14 mouse cellular contexts compared by ENCODE assay signal in genomic region chr5:131788008-131788407, GRCm38 (mm10).
DNase-seq lines count a peak whose midpoint lies in the region; ATAC-seq and TF ChIP-seq lines count a peak whose summit lies in the region.
"Had no signal": no experiment of that assay in that cellular context is flagged by ENCODE, and none has a peak within 500 bp of the region (broad histone marks: within the 10 kb centered on the region; RNA-seq: fewer than 3 reads in every experiment).

No protein-coding gene starts in this region.

- no peak overlapping the region for H3K4me2 ChIP-seq in heart, embryonic 12.5 days
- no peak overlapping the region for H3K4me2 ChIP-seq in lung, embryonic 14.5 days
- H3K4me2 ChIP-seq in embryonic facial prominence, embryonic 15.5 days (replicated peaks) = no peak overlapping the region
- H3K4me2 ChIP-seq: liver, embryonic 12.5 days had no signal

- TF ChIP-seq POLR2A in brain, embryonic 14.5 days (IDR thresholded peaks at IDR 0.05; ENCODE audit: borderline replicate concordance, extremely low read depth, insufficient read depth, insufficient read length, poor library complexity, severe bottlenecking) = no peak

- H3K27ac ChIP-seq in heart, embryonic 12.5 days (ENCODE audit: poor library complexity, severe bottlenecking) = no peak overlapping the region
- H3K27ac ChIP-seq in lung, embryonic 14.5 days (ENCODE audit: low read depth) = no peak overlapping the region
- peak overlapping the region; percentile 44 for H3K27ac ChIP-seq in embryonic facial prominence, embryonic 15.5 days (replicated peaks)
- H3K27ac ChIP-seq: liver, embryonic 12.5 days had no signal

- peak; percentile 91 for DNase-seq in heart, adult 11 months
- peak; percentile 53 for DNase-seq in lung, embryonic 14.5 days
- no peak for DNase-seq in lung, postnatal 25 days (ENCODE audit: low spot score)
- peak; percentile 83 for DNase-seq in brain, embryonic 14.5 days (ENCODE audit: low read depth)
- no peak for DNase-seq in embryo, embryonic 10 days (ENCODE audit: low spot score)
- DNase-seq: gastrocnemius, postnatal 10 days; kidney, adult 2 months had no signal

- no peaks in the 10 kb centered on the region for H3K27me3 ChIP-seq in heart, embryonic 12.5 days (replicated peaks)
- no peaks in the 10 kb centered on the region for H3K27me3 ChIP-seq in lung, embryonic 14.5 days (ENCODE audit: insufficient read depth, low read length)
- no peaks in the 10 kb centered on the region for H3K27me3 ChIP-seq in embryonic facial prominence, embryonic 15.5 days
- H3K27me3 ChIP-seq: liver, embryonic 12.5 days had no signal

- H3K4me1 ChIP-seq in heart, embryonic 12.5 days (replicated peaks) = peaks cover 4% of the 10 kb centered on the region
- H3K4me1 ChIP-seq in lung, embryonic 14.5 days (ENCODE audit: insufficient read depth) = 0 out of 2 replicates have a peak, but pooled peaks cover 5% of the 10 kb centered on the region
- peaks cover 11% of the 10 kb centered on the region for H3K4me1 ChIP-seq in embryonic facial prominence, embryonic 15.5 days
- H3K4me1 ChIP-seq: liver, embryonic 12.5 days had no signal

- H3K36me3 ChIP-seq in heart, embryonic 12.5 days = no peaks in the 10 kb centered on the region
- H3K36me3 ChIP-seq in lung, embryonic 14.5 days (ENCODE audit: insufficient read depth) = no peaks in the 10 kb centered on the region
- no peaks in the 10 kb centered on the region for H3K36me3 ChIP-seq in embryonic facial prominence, embryonic 15.5 days
- H3K36me3 ChIP-seq: liver, embryonic 12.5 days had no signal

- ATAC-seq in heart, embryonic 12.5 days (ENCODE audit: insufficient number of reproducible peaks, low FRiP score) = no peak
- ATAC-seq in lung, embryonic 14.5 days (ENCODE audit: insufficient read depth) = no peak
- ATAC-seq in embryonic facial prominence, embryonic 15.5 days (ENCODE audit: insufficient number of reproducible peaks, low FRiP score, low TSS enrichment, low read depth) = no peak
- no peak for ATAC-seq in inflammation-experienced regulatory T-cells, adult 6 months
- ATAC-seq: CD4-positive, CD25-positive, alpha-beta regulatory T cell, adult 4 months; liver, embryonic 12.5 days had no signal

- H3K9ac ChIP-seq in heart, embryonic 12.5 days = no peak overlapping the region
- H3K9ac ChIP-seq in lung, embryonic 14.5 days = no peak overlapping the region
- no peak overlapping the region for H3K9ac ChIP-seq in embryonic facial prominence, embryonic 15.5 days
- H3K9ac ChIP-seq: liver, embryonic 12.5 days had no signal

- no peak for TF ChIP-seq CTCF in lung, embryonic 14.5 days (IDR thresholded peaks at IDR 0.05; ENCODE audit: low read depth)
- no peak for TF ChIP-seq CTCF in brain, embryonic 14.5 days (IDR thresholded peaks at IDR 0.05; ENCODE audit: borderline replicate concordance, extremely low read depth, insufficient read depth, insufficient read length)

- no peak overlapping the region for H3K4me3 ChIP-seq in heart, embryonic 12.5 days
- H3K4me3 ChIP-seq in lung, embryonic 14.5 days (ENCODE audit: low read depth, low read length) = no peak overlapping the region
- no peak overlapping the region for H3K4me3 ChIP-seq in embryonic facial prominence, embryonic 15.5 days (replicated peaks)
- H3K4me3 ChIP-seq: erythroblast, embryonic 14.5 days; liver, embryonic 12.5 days; myocyte had no signal

- H3K9me3 ChIP-seq in heart, embryonic 12.5 days (replicated peaks) = no peaks in the 10 kb centered on the region
- no peaks in the 10 kb centered on the region for H3K9me3 ChIP-seq in lung, embryonic 14.5 days (ENCODE audit: low read depth, low read length)
- H3K9me3 ChIP-seq in embryonic facial prominence, embryonic 15.5 days (replicated peaks) = no peaks in the 10 kb centered on the region
- H3K9me3 ChIP-seq: liver, embryonic 12.5 days had no signal

- 68% methylated on average over 6 of the region's 6 CpGs for WGBS in heart, embryonic 12.5 days
- WGBS in lung, embryonic 14.5 days = 51% methylated on average over 6 of the region's 6 CpGs
- WGBS in embryonic facial prominence, embryonic 15.5 days = 38% methylated on average over 6 of the region's 6 CpGs

Comparison
In these comparisons a context has a peak if more than half of its experiments do, and no peak if none do; other contexts are left out.
1. DNase-seq: peak in heart, adult 11 months (single experiment), lung, embryonic 14.5 days (single experiment) and brain, embryonic 14.5 days (single experiment); none in lung, postnatal 25 days (single experiment) and embryo, embryonic 10 days (single experiment).